Mouse (Mus musculus): ENCODE data around the gene Cep83. TPM values are rescaled to one million over a fixed set of nuclear protein-coding genes. Genes with fewer than 3 reads are reported as not detected.

Cep83 gene
- total and polyA plus RNA-seq, 3 experiments = 23.9 to 231 (median 25.9) TPM

- Histone ChIP-seq H3K27me3 (ENCODE audit: control insufficient read depth in 1 of 2, insufficient read depth in 2 of 2, low read length in 2 of 2) (no peaks in the 10 kb centered on the region), H3K79me2 (ENCODE audit: control insufficient read depth, insufficient read depth, low read length, poor library complexity) (no peaks in the 10 kb centered on the region), H3K36me3 (ENCODE audit: control insufficient read depth in 1 of 2, insufficient read depth in 2 of 2, low read length in 2 of 2) (peaks cover 3 to 13% of the 10 kb centered on the region in 2 experiments; a peak in 3 of 4 replicates), H3K9ac (ENCODE audit: control insufficient read depth, low read depth, low read length, poor library complexity, severe bottlenecking) (no peak overlapping the region), H3K4me1 (ENCODE audit: control insufficient read depth in 1 of 2, insufficient read depth in 2 of 2, low read length in 2 of 2) (peaks cover 2 to 24% of the 10 kb centered on the region in 2 experiments), H3K27ac (ENCODE audit: control insufficient read depth, low read depth, low read length) (no peak overlapping the region), H3K4me3 (ENCODE audit: control insufficient read depth in 1 of 2, insufficient read depth in 1 of 2, low read depth in 2 of 2, low read length in 2 of 2) (no peak overlapping the region), H3K9me3 (replicated peaks; ENCODE audit: insufficient read depth, low read length) (no peaks in the 10 kb centered on the region)
- no peak for DNase-seq (ENCODE audit: low read depth, low spot score)
- TF ChIP-seq EP300 (IDR thresholded peaks at IDR 0.05; ENCODE audit: low read depth in 1 of 2, low read length in 2 of 2) = no peak
- no peak for TF ChIP-seq POLR2AphosphoS2 (IDR thresholded peaks at IDR 0.05; ENCODE audit: low read length)
- no peak for TF ChIP-seq HCFC1 (IDR thresholded peaks at IDR 0.05; ENCODE audit: low read depth, low read length)
- TF ChIP-seq ZNF384 (IDR thresholded peaks at IDR 0.05; ENCODE audit: low read depth, low read length) = no peak
- no peak for TF ChIP-seq MYB (IDR thresholded peaks at IDR 0.05; ENCODE audit: low read depth, low read length)
- TF ChIP-seq BHLHE40 (IDR thresholded peaks at IDR 0.05; ENCODE audit: borderline replicate concordance, low read depth, low read length) = no peak
- no peak for TF ChIP-seq SMC3 (IDR thresholded peaks at IDR 0.05; ENCODE audit: low read depth, low read length)
- no peak for TF ChIP-seq MAZ (IDR thresholded peaks at IDR 0.05; ENCODE audit: low read depth, low read length)
- TF ChIP-seq JUND (IDR thresholded peaks at IDR 0.05; ENCODE audit: low read depth, low read length) = no peak
- TF ChIP-seq ZKSCAN1 (IDR thresholded peaks at IDR 0.05; ENCODE audit: low read depth, low read length) = no peak
- no peak for TF ChIP-seq MXI1 (IDR thresholded peaks at IDR 0.05; ENCODE audit: low read depth, low read length)
- TF ChIP-seq POLR2A (IDR thresholded peaks at IDR 0.05; ENCODE audit: control insufficient read depth in 1 of 2, insufficient read depth in 1 of 2, low read depth in 1 of 2, low read length in 2 of 2, poor library complexity in 1 of 2) = no peak
- no peak for TF ChIP-seq GATA1 (IDR thresholded peaks at IDR 0.05; ENCODE audit: low read depth, low read length)
- no peak for TF ChIP-seq MEF2A (IDR thresholded peaks at IDR 0.05; ENCODE audit: extremely low read depth, insufficient replicate concordance, low read depth, low read length, poor library complexity, severe bottlenecking)
- TF ChIP-seq SIN3A (IDR thresholded peaks at IDR 0.05; ENCODE audit: low read length) = no peak
- TF ChIP-seq MAX (IDR thresholded peaks at IDR 0.05; ENCODE audit: low read length) = no peak
- TF ChIP-seq NELFE (IDR thresholded peaks at IDR 0.05; ENCODE audit: low read depth, low read length) = no peak
Observed at GRCm38 (mm10) chr10:94804029-94804908, 115.8 kb downstream of the Cep83 start.

- no peak overlapping the region for H3K4me3 ChIP-seq (ENCODE audit: control insufficient read depth in 1 of 2, insufficient read depth in 1 of 2, low read depth in 2 of 2, low read length in 2 of 2)
- no peak overlapping the region for H3K27ac ChIP-seq (ENCODE audit: control insufficient read depth, low read depth, low read length)
- H3K27me3 ChIP-seq (ENCODE audit: control insufficient read depth in 1 of 2, insufficient read depth in 2 of 2, low read length in 2 of 2) = no peaks in the 10 kb centered on the region
- H3K9me3 ChIP-seq (replicated peaks; ENCODE audit: insufficient read depth, low read length) = no peaks in the 10 kb centered on the region
- H3K79me2 ChIP-seq (ENCODE audit: control insufficient read depth, insufficient read depth, low read length, poor library complexity) = no peaks in the 10 kb centered on the region
- no peak for DNase-seq (ENCODE audit: low read depth, low spot score)
- no peak overlapping the region for H3K9ac ChIP-seq (ENCODE audit: control insufficient read depth, low read depth, low read length, poor library complexity, severe bottlenecking)
- peaks cover 3 to 13% of the 10 kb centered on the region in 2 experiments; a peak in 3 of 4 replicates for H3K36me3 ChIP-seq (ENCODE audit: control insufficient read depth in 1 of 2, insufficient read depth in 2 of 2, low read length in 2 of 2)
- TF ChIP-seq RAD21 (IDR thresholded peaks at IDR 0.05; ENCODE audit: low read depth, low read length) = no peak
- no peak for TF ChIP-seq MXI1 (IDR thresholded peaks at IDR 0.05; ENCODE audit: low read depth, low read length)
- TF ChIP-seq ZC3H11A (IDR thresholded peaks at IDR 0.05; ENCODE audit: low read depth, low read length) = no peak
- no peak for TF ChIP-seq MEF2A (IDR thresholded peaks at IDR 0.05; ENCODE audit: extremely low read depth, insufficient replicate concordance, low read depth, low read length, poor library complexity, severe bottlenecking)
- no peak for TF ChIP-seq CTCF (IDR thresholded peaks at IDR 0.05 in 2 of 3, conservative IDR thresholded peaks at IDR 0.05 in 1 of 3; ENCODE audit: control insufficient read depth in 1 of 3, insufficient read depth in 1 of 3, low read depth in 2 of 3, low read length in 3 of 3, poor library complexity in 1 of 3, severe bottlenecking in 1 of 3)
- no peak for TF ChIP-seq HCFC1 (IDR thresholded peaks at IDR 0.05; ENCODE audit: low read depth, low read length)
- no peak for TF ChIP-seq CHD1 (IDR thresholded peaks at IDR 0.05; ENCODE audit: low read depth, low read length)
- no peak for TF ChIP-seq NELFE (IDR thresholded peaks at IDR 0.05; ENCODE audit: low read depth, low read length)
- TF ChIP-seq NRF1 (IDR thresholded peaks at IDR 0.05; ENCODE audit: insufficient read depth, low read depth, low read length, poor library complexity, severe bottlenecking) = no peak
- TF ChIP-seq SIN3A (IDR thresholded peaks at IDR 0.05; ENCODE audit: low read length) = no peak
- TF ChIP-seq MYC (IDR thresholded peaks at IDR 0.05; ENCODE audit: low read depth, low read length) = no peak
- peaks cover 2 to 24% of the 10 kb centered on the region in 2 experiments for H3K4me1 ChIP-seq (ENCODE audit: control insufficient read depth in 1 of 2, insufficient read depth in 2 of 2, low read length in 2 of 2)
Observed at GRCm38 (mm10) chr10:94804909-94805220, 116.4 kb downstream of the Cep83 start.

All from MEL (cell line).